Mouse (Mus musculus): ENCODE results near the gene Mrpl14.

GRCm38 (mm10) chr17:45664608-45665007, 21.5 kb upstream of the Mrpl14 start:
- TF ChIP-seq CTCF (IDR thresholded peaks at IDR 0.05; ENCODE audit: borderline replicate concordance, control insufficient read depth, extremely low read depth, insufficient read depth, low read length, poor library complexity) (no peak), POLR2A (IDR thresholded peaks at IDR 0.05; ENCODE audit: control insufficient read depth, extremely low read depth, insufficient read depth, low read length, poor library complexity) (no peak)

Data from thymus, adult 2 months (tissue).